Mouse (Mus musculus) CD4-positive, CD25-positive, alpha-beta regulatory T cell, adult 2 months (primary cell): ENCODE results near the gene Atg10.

Experiments used
- DNase-seq: peaks from one replicate; pipeline ENCODE4 v3.0.0-alpha.2; 2012; ENCODE audit warnings: low read depth, low spot score

The Atg10 gene

DNA sequence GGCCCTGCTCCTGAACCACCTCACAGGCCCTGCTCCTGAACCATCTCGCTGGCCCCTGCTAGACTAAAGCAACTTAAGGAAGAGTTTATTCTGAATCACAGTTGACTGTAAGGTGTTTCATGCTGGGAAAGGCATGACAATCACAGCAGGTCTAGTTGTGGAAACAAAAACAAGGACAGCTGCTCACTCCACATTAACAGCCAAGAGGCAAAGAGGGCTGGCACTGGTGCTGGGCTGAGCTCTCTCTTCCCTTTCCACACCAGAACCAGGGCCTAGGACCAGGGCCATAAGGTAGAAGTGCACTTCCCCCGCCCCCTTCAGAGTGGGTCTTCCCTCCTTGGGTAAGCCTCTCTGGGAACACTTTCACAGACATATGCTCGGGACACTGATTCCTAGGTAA, 48.4 kb downstream of the Atg10 start:
- DNase-seq: no peak

DNA sequence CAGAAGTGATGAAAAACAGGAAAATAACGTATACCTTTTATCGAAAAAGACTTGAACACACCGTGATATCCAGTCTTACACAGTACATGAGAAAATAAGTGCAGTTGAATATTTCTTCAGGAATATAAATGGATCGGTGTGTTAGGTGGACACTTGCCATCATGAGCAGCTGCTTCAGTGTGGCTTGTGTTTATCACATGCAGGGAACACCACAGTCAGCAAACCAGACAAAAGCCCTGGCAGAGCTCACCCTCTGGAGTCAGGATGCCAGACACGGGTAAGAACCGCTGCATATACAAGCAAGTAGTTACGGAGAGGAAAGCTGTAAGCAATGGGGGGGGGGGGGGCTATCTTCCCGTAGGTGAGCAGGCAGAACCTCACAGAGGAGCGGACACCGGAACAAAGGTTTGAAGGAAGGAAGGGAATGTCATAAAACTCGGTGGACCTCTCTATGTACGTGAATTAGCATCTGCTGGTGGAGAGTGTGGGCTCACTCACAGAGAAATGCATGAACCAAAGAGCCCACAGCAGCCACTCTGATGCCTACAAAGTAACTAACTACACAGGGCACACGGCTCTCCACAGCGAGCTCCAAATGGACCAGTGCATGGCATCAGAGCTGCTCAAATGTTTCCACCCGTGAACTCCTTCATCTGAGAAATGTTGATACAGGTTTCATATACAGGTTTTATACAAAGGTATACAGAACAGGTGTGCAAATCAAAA, 51.8 kb downstream of the Atg10 start:
- DNase-seq: no peak

DNA sequence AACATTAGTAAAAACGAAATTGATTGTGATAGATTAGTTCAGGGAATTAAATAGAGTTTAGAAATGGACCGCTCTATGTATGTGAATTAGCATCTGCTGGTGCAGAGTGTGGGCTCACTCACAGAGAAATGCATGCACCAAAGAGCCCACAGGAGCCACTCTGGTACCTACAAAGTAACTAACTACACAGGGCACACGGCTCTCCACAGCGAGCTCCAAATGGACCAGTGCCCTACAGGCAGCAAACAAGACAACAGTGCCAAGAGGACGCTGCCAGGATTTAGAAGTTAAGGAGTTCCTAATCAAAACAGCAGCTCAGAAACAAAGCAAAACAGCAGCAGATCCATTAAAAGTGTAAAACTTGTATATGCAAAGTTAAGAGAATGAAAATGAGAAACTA, 52.6 kb downstream of the Atg10 start:
- DNase-seq: no peak

DNA sequence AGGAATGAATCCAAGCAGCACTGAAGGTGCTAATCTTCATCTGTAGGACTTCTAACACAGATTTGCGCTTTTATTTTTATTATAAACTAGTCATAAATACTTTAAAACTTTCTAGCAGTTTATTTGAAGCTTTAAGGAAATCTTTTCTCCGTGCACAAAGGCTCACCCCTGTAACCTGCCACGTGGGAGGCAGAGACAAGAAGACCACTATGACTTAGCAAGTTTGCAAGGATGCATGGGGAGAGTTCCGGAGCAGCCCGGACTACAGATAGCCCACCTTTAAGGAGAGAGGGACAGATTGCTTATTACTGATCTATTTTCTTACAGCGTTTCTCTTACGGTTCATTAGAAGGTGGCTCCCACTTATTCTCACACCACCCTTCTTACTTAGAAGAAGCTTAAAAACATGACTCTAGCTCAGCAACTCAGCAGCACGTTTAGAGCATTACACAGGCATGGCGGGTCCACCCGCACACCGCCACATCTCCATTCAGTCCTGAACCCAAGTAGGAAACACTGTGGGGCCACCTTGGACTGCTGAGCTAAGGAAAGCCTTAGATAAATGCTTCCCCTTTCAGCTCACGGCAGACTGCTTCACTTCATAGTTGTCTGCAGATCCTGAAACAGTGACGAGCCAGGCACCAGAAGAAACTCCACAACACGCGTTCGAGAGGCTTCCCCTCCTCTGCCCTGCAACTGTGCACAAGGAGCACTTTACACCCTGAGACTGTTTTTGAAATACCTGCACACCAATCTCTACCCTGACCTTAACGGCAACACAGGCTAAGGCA, 54.0 kb downstream of the Atg10 start:
- peak; percentile 13 for DNase-seq

DNA sequence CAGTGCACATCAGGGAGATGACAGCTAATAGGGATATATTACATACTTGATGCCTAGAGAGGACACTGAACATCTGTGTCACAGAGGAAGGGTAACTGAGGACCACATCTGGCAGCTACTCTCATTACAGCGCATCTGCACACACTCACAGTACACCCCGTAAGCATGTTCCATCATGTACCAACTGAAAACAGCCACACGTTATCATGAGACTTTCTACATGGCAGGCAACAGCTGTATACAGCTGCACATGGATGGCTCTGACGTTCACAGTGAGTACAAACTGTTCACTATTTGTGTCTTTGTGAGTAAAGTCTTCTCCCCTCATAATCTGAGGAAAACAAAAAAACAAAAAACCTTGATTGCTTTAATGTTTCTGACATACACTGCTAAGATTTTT, 55.3 kb downstream of the Atg10 start:
- no peak for DNase-seq

DNA sequence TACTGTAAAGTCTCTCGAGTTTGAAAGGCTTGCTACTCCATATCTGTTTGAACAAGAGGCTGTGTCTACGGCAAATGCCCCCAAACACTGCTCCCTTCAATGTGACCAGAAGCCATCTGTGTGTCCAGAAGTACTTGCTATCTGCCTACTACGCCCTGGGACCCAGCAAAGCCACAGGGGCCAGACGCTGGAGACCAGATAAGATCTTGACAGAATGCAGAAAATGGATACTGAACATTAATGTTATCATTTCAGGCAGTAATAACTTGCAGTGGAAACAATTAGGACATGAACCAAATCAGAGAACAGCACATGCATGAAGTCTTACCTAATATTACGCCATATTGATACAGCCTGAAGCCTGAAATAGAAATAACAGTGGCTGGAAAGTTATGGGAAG, 56.2 kb downstream of the Atg10 start:
- no peak for DNase-seq

DNA sequence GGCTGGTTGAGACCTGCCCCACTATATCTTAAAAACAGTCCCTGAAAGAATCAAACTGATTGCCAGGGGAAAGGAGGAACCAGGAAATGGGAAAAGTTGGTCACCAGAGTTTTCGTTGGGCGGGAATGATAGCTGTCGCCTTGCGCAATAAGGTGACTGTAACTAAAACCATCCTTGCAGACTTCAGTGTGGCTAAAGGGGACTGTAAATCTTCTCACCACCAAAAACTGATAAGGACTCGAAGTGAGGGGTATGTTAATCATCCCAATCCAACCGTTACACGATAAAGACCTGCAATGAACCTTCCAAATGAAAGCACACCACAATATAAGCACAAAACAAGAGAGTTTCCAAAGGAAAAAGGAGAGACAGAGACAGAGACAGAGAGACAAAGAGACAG, 57.5 kb downstream of the Atg10 start:
- DNase-seq: no peak

DNA sequence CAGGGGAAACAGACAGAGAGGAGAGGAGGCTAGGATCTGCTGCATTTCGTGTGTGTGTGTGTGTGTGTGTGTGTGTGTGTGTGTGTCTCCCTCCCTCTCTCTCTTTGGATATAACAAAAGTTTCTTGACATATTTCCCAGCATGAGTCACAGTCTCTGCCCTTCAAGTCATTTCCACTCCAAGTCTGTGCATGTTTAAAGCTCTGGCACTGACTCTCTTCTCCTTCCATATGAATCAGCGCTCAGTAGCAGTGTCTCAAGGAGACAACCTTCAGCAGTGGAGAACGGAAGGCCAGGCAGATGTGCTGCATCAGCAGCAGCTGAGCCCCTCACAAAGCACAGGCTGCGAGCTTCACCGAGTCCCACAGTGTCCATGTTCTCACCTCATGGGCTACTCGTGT, 58.6 kb downstream of the Atg10 start:
- no peak for DNase-seq

DNA sequence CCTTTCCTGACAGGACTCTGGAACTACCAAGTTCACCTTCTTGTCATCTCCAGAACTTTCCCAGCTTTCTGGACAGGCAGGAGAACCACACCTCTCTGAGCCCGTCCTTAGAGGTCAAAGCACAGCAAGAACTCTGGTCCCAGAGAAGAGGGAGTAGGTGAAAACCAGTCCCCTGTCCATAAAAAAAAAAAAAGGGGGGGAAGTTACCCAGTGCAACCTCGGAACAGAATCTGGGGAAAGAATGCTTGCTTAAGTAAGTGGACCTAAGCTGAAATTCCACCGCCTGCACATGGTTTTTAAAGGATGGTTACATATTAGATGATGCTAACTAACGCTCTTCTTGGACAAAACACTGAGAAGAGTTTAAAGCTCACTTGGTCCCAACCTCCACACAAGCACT, 60.5 kb downstream of the Atg10 start:
- DNase-seq: no peak

DNA sequence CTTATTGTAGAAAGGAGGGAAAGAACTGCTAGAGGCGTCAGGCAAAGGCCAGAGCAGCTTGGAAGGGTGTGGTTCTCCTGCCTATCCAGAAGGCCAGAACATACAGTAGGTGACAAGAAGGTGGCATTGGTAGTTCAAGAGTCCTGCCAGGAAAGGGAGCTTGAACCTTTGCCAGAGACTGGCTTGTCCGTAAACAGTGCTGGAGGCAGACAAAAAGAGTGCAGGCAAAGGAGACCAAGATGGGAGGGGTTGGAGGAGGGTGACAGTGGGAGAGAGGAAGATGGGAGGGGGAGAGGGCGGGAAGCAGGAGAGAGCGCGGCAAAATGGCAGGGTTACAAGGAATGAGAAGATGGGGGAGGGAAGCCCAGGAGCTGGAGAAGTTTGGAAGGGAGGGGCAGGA, 61.3 kb downstream of the Atg10 start:
- DNase-seq: no peak

DNA sequence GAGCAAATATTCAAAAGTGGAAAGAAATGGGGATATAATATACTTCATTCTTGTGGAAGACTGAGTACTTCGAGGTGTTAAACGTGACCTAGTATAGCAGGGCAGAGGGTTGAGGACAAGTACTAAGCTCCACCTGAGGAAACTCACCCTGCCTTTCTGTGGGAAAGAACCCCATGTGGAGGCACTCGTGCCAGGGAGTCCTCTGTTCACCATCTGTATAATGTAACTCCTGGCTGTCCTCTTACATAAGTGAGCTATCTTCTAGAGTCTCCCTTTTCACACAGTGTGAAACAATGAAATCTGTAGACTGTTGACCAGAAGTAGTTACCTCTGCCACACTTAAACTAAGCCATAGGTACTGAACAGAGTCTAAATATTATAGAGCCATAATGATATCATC, 63.2 kb downstream of the Atg10 start:
- DNase-seq: no peak

DNA sequence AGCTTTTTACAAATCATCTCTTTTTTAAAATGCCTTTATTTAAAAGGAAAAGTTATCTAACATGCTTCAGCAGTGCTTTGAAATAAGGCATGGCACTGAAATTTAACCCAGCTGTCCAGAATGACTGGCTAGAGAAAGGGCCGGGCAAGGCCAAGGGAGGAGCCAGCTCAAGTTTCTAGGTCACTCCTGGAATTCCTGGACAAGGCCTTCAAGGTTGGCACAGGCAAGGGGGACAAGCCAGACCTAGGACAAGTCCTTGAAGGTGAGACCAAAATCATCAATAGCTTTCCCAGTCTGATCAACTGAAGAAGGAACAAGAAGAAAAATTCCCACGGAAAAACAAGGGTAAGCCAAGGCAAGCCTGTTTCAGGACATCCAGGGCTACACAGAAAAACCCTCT, 63.9 kb downstream of the Atg10 start:
- DNase-seq: no peak

DNA sequence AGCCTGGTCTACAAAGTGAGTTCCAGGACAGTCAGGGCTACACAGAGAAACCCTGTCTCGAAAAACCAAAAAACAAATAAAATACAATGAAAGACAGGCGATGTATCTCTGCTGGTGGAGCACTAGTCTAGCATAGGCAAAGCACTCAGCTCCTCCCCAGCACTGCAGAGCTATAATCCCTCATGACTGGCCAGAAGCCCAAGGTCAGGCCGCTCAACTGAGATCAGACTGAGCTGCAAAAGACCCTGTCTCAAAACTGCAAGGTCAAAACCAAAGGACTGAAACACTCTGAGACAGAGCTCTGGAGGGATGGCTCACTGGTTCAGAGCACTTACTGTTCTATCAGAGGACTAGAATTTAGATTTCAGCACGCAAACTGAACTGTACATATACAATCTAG, 65.8 kb downstream of the Atg10 start:
- no peak for DNase-seq

DNA sequence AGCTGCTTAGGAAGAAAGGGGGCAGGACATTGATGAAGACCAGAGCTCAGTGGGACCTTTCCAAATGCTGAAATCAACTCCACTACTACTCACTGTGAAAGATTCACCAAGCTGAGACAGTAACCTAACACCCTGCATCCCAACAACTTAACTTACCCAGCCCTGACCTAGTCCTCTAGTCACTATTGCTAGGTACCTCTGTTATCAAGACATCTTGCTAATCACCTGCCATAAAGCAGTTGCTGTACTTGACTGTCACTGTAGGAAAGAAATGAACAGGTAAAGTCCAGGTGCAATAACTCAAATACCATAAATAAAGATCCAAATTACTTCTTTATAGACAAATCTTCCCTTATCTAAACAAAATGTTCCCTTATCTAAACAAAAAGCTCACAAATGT, 66.3 kb downstream of the Atg10 start:
- no peak for DNase-seq

DNA sequence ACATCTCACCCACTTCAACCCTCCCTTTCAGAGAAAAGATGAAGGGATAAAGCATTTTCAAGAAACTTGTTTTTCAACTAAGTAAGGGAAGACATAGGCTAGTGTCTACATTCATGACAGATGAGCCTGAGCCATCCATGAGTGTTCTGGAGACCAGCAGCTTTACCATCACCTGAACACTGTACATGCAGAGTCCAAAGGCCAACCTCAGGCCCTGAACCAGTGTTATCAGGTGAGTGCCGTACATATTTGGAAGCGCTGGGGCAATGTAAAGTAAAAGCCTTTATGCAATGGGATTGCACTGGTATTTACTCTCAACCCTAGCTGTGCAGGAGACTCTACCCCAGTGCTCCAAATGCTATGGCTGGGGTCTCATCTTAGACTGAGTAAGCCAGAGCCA, 66.8 kb downstream of the Atg10 start:
- DNase-seq: no peak

DNA sequence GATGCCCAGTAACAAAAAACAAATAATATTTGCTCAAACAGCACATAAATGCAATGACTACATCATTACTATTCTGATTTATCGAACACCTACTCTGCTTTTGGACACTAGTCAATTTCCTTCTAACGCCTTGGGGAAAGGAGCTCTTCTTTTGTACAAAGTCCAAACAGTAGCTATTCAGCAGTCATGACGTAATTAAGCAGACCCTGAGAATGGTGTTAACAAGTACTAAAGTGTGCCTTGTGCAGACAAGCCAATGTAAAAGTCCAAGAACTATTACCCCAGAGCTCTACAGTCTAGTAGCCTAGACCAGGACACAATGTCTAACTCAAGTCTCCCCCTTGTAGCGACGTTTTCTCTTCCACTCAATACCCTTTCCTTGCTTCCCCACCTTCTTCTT, 67.5 kb downstream of the Atg10 start:
- no peak for DNase-seq

DNA sequence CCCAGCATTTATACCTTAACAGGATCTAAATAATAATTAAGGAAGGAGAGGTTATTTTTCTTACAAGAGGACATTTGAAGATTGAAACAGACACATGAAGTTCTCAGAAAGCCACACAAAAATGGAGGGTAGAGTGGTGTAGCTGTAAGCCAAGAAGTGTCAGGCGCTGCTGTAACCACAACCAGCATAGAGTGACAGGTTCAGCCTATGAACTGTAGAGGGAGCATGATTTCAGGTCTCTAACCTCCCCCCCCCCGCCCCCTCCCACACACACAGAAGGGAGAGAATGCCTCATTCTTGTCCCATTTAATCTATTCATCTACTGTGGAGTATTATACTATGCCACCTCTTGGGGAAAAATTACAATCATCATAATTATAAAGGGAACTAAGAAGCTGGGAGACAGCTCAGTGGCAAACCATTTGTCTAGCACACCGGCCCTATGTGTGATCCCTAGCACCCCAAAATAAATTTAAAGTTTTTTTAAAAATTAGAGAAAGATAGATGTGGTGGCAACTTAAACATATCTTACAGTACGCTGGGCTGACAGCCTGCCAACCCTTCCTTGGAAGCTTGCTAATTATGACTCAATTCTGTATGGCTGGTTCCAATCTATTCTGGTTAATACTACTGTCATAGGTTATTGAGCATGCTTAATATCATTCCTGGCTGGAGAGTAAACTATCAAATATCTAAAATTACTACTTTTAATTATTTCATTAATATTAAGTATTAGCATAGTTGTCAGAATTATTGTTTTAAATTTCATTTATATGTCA, 68.2 kb downstream of the Atg10 start:
- peak; percentile 19 for DNase-seq

DNA sequence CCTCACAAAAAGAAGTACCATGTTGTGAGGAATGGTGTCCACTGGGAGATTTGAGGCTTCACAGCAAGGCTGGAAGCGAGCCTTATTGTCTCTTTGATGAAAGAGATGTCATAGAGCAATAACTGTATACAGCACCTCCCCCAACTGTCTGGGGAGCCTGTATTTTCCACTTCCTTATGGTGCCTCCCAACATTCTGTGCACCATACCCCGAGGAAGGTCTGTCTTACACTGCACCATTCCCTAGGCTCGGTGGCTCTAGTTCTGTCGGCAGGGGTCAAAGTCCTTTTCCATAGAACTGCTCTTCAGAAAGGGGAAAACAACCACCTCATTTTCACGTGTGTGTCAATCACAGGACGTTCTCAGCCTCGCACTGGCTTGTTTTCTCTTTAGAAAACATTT, 69.1 kb downstream of the Atg10 start:
- no peak for DNase-seq

DNA sequence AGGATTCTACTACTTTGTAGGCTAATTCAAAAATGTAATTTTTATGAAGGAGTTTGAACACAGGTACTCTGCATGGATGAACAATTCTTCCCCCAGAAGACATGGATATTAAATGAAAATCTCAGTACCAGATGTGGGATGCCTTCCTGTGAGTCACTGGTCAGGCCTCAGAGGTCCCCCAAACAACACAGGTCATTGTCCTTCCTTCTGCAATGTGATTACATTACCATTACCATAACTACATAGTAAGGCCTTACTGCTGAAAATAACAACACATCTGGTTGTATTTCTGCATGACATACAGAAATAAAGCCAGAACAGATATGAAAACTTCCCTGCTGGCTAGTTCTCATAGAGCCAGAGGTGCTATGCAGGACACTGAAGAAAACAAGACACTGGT, 87.4 kb downstream of the Atg10 start:
- no peak for DNase-seq

DNA sequence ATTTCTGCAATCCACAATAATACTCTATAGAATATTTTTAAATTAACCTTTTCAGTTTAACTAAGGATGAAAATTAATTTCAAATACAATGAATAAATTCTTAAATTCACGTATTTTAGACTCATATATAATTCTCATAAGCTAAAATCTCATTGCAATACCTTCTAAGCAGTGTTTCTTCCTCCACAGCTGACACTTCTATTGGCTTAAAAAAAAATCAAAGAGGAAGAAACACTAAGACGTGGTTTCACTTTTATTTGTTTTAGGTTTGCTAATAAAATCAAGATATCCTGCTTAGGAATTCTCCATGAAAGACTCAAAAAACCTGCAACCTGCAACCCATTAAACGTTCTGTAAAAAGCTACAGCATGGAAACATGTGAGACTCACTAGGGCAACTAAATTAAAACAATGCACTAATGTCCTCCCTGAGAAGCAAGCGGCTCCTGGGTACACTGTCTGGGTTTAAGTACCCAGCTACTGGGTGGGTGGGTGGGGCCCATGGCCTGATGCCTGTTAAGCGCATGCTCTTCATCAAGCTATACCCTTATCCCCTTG, 90.4 kb downstream of the Atg10 start:
- DNase-seq: peak; percentile 7

DNA sequence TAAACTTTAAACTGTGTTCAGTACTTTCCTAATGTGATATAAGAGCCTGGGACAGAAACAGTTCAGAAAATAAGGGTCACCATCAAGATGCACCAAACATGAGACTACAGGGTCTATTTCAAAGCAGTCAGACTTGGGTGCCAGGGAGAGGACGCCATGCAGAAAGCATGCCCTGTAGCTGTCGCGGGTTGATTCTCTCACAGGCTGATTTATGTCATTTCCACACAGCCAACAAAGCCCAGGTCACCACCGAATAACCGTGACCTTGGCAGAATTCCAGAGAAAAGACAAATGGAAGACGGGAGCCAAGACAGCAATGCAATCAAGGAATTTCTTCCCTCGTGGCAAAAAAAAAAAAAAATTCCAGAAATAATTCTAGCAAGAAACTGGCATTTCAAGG, 94.7 kb downstream of the Atg10 start:
- no peak for DNase-seq

DNA sequence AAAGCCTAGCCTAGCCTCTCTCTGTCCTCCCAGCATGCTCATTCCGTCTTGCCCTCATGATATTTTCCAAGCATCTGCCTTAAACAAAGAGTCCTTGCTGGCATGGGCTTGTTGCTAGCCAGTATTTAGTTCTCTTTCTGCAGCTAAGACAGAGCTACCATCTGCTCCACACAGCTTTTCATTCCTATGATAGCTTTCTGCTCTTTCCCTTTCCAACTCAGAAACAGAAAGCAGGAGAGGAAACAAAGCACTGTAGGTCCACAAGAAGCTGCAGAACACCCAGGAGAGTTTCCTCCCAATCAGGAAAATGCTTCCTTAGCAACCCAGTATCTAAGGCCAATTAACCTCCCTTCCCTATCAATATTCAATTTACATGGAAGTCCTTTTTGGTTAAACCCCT, 95.2 kb downstream of the Atg10 start:
- DNase-seq: no peak
